11 mouse cellular contexts compared by ENCODE assay signal in genomic region chr11:100720345-100720744, GRCm38 (mm10). TPM values are rescaled to one million over a fixed set of nuclear protein-coding genes. Genes with fewer than 3 reads are reported as not detected.
DNase-seq lines count a peak whose midpoint lies in the region; ATAC-seq and TF ChIP-seq lines count a peak whose summit lies in the region.
"Had no signal": no experiment of that assay in that cellular context is flagged by ENCODE, and none has a peak within 500 bp of the region (broad histone marks: within the 10 kb centered on the region; RNA-seq: fewer than 3 reads in every experiment).

No protein-coding gene starts in this region.

- no peaks in the 10 kb centered on the region for H3K9me3 ChIP-seq in kidney, embryonic 16.5 days (ENCODE audit: low read length)
- H3K9me3 ChIP-seq in embryonic facial prominence, embryonic 15.5 days (replicated peaks), result no peaks in the 10 kb centered on the region
- H3K9me3 ChIP-seq in liver, postnatal 0 days (ENCODE audit: low read length), result no peaks in the 10 kb centered on the region

- TF ChIP-seq EP300 in liver, postnatal 0 days (IDR thresholded peaks at IDR 0.05; ENCODE audit: low read depth), result no peak

- no peaks in the 10 kb centered on the region for H3K27me3 ChIP-seq in kidney, embryonic 16.5 days (ENCODE audit: insufficient read depth, low read length)
- no peaks in the 10 kb centered on the region for H3K27me3 ChIP-seq in embryonic facial prominence, embryonic 15.5 days
- H3K27me3 ChIP-seq in liver, postnatal 0 days (ENCODE audit: insufficient read depth, low read length), result no peaks in the 10 kb centered on the region

- peaks cover 33% of the 10 kb centered on the region for H3K4me1 ChIP-seq in kidney, embryonic 16.5 days (ENCODE audit: insufficient read depth, low read length)
- H3K4me1 ChIP-seq in embryonic facial prominence, embryonic 15.5 days, result peaks cover 41% of the 10 kb centered on the region
- H3K4me1 ChIP-seq in liver, postnatal 0 days (ENCODE audit: insufficient read depth), result peaks cover 47% of the 10 kb centered on the region

- H3K4me2 ChIP-seq in kidney, embryonic 16.5 days (replicated peaks; ENCODE audit: low read depth, low read length), result no peak overlapping the region
- no peak overlapping the region for H3K4me2 ChIP-seq in embryonic facial prominence, embryonic 15.5 days (replicated peaks)
- no peak overlapping the region for H3K4me2 ChIP-seq in liver, postnatal 0 days (ENCODE audit: low read depth, low read length)

- WGBS in kidney, embryonic 16.5 days, result 76% methylated on average over 5 of the region's 5 CpGs
- 71% methylated on average over 5 of the region's 5 CpGs for WGBS in embryonic facial prominence, embryonic 15.5 days
- WGBS in liver, postnatal 0 days (ENCODE audit: insufficient replicate concordance), result 45% methylated on average over 5 of the region's 5 CpGs

- TF ChIP-seq CTCF in liver, postnatal 0 days (IDR thresholded peaks at IDR 0.05; ENCODE audit: low read depth), result no peak

- no peak for DNase-seq in kidney, adult 18-20 months
- DNase-seq in Muller cell, postnatal 12 days (ENCODE audit: inconsistent ontology term), result peak; percentile 57
- no peak for DNase-seq in liver, postnatal 0 days
- DNase-seq in ovary, adult 18-20 months (ENCODE audit: low spot score), result no peak
- DNase-seq in embryo, embryonic 10 days (ENCODE audit: low spot score), result no peak
- DNase-seq in adrenal gland, postnatal 10 days, result no peak
- DNase-seq: cerebellum, postnatal 36 days had no signal

- H3K4me3 ChIP-seq in kidney, embryonic 16.5 days (ENCODE audit: low read length), result no peak overlapping the region
- H3K4me3 ChIP-seq in embryonic facial prominence, embryonic 15.5 days (replicated peaks), result no peak overlapping the region
- no peak overlapping the region for H3K4me3 ChIP-seq in liver, postnatal 0 days (ENCODE audit: low read depth, low read length)

- peak overlapping the region; percentile 69; the same call in 1 of the 2 replicates for H3K27ac ChIP-seq in kidney, embryonic 16.5 days (ENCODE audit: low read length)
- H3K27ac ChIP-seq in embryonic facial prominence, embryonic 15.5 days (replicated peaks), result peak overlapping the region; percentile 59
- H3K27ac ChIP-seq in liver, postnatal 0 days (ENCODE audit: low read depth), result peak overlapping the region; percentile 71

- no peak for ATAC-seq in kidney, embryonic 16.5 days (ENCODE audit: low FRiP score, low TSS enrichment)
- ATAC-seq in embryonic facial prominence, embryonic 15.5 days (ENCODE audit: insufficient number of reproducible peaks, low FRiP score, low TSS enrichment, low read depth), result no peak
- ATAC-seq in liver, postnatal 0 days, result no peak

- no peak overlapping the region for H3K9ac ChIP-seq in kidney, embryonic 16.5 days (replicated peaks; ENCODE audit: low read length)
- no peak overlapping the region for H3K9ac ChIP-seq in embryonic facial prominence, embryonic 15.5 days
- peak overlapping the region; percentile 4; the same call in 1 of the 2 replicates for H3K9ac ChIP-seq in liver, postnatal 0 days (replicated peaks)

- H3K36me3 ChIP-seq in kidney, embryonic 16.5 days (ENCODE audit: insufficient read depth, low read length), result peaks cover 35% of the 10 kb centered on the region
- H3K36me3 ChIP-seq in embryonic facial prominence, embryonic 15.5 days, result peaks cover 44% of the 10 kb centered on the region
- peaks cover 43% of the 10 kb centered on the region for H3K36me3 ChIP-seq in liver, postnatal 0 days (replicated peaks; ENCODE audit: insufficient read depth, low read length)

RNA-seq across cellular contexts. Expression of gene Hspb9, which starts 6.7 kb away (rescaled TPM):
- polyA plus RNA-seq in kidney, embryonic 16.5 days (2015; fragmentation: Nextera tagmentation; extraction: Ambion mirVana), result 0.33 TPM in 1 of 2 replicates, not detected in the other
- 0.55 TPM in 1 of 2 replicates, not detected in the other for polyA plus RNA-seq in embryonic facial prominence, embryonic 15.5 days (2015; fragmentation: Nextera tagmentation; extraction: Ambion mirVana)
- polyA plus RNA-seq in liver, postnatal 0 days (2015; fragmentation: Nextera tagmentation; extraction: Ambion mirVana), result 0.35 and 0.40 TPM in 2 replicates
- under 1 TPM in 1 of 2 experiments, not detected in 1; 0.64 TPM for total RNA-seq in adrenal gland, postnatal 10 days (2021)
- polyA plus RNA-seq: large intestine, adult 2 months had no signal

RNA-seq across cellular contexts. Expression of gene Kat2a, which starts 8.1 kb away (rescaled TPM):
- 62.4 and 63.7 TPM in 2 replicates for polyA plus RNA-seq in kidney, embryonic 16.5 days (2015; fragmentation: Nextera tagmentation; extraction: Ambion mirVana)
- polyA plus RNA-seq in embryonic facial prominence, embryonic 15.5 days (2015; fragmentation: Nextera tagmentation; extraction: Ambion mirVana), result 54.6 and 61.1 TPM in 2 replicates
- polyA plus RNA-seq in liver, postnatal 0 days (2015; fragmentation: Nextera tagmentation; extraction: Ambion mirVana), result 8.5 and 9.2 TPM in 2 replicates
- total RNA-seq in adrenal gland, postnatal 10 days (2021), result 10 to 100 TPM; 33.1 to 42.4 TPM

RNA-seq across cellular contexts. Expression of gene Dhx58, which starts 16.3 kb away (rescaled TPM):
- polyA plus RNA-seq in kidney, embryonic 16.5 days (2015; fragmentation: Nextera tagmentation; extraction: Ambion mirVana), result 2.6 and 3.2 TPM in 2 replicates
- polyA plus RNA-seq in embryonic facial prominence, embryonic 15.5 days (2015; fragmentation: Nextera tagmentation; extraction: Ambion mirVana), result 3.4 and 5.9 TPM in 2 replicates
- 3.9 and 4.5 TPM in 2 replicates for polyA plus RNA-seq in liver, postnatal 0 days (2015; fragmentation: Nextera tagmentation; extraction: Ambion mirVana)
- total RNA-seq in adrenal gland, postnatal 10 days (2021), result 1 to 10 TPM; 6.0 to 9.4 TPM

RNA-seq across cellular contexts. Expression of gene Rab5c, which starts 17.7 kb away (rescaled TPM):
- polyA plus RNA-seq in kidney, embryonic 16.5 days (2015; fragmentation: Nextera tagmentation; extraction: Ambion mirVana), result 41.9 and 47.1 TPM in 2 replicates
- 31.0 and 33.2 TPM in 2 replicates for polyA plus RNA-seq in embryonic facial prominence, embryonic 15.5 days (2015; fragmentation: Nextera tagmentation; extraction: Ambion mirVana)
- polyA plus RNA-seq in liver, postnatal 0 days (2015; fragmentation: Nextera tagmentation; extraction: Ambion mirVana), result 16.6 and 17.0 TPM in 2 replicates
- 100 to 1,000 TPM; 182 to 183 TPM for total RNA-seq in adrenal gland, postnatal 10 days (2021)

RNA-seq across cellular contexts. Expression of gene Zfp385c, which starts 28.1 kb away (rescaled TPM):
- polyA plus RNA-seq in kidney, embryonic 16.5 days (2015; fragmentation: Nextera tagmentation; extraction: Ambion mirVana), result 0.32 and 0.69 TPM in 2 replicates
- polyA plus RNA-seq in embryonic facial prominence, embryonic 15.5 days (2015; fragmentation: Nextera tagmentation; extraction: Ambion mirVana), result 2.0 and 3.1 TPM in 2 replicates
- not detected in 2 replicates for polyA plus RNA-seq in liver, postnatal 0 days (2015; fragmentation: Nextera tagmentation; extraction: Ambion mirVana)
- under 1 TPM; 0.42 to 0.67 TPM for total RNA-seq in adrenal gland, postnatal 10 days (2021)
- total RNA-seq: megakaryocyte progenitor cell, adult 5-6 weeks had no signal
